Mouse (Mus musculus): ENCODE measurements around the gene Ing1. TPM values are rescaled to one million over a fixed set of nuclear protein-coding genes. Genes with fewer than 3 reads are reported as not detected.
"Not testable (repeated sequence)": the region's sequence is repeated elsewhere in the genome, so short reads cannot be mapped to it uniquely, and the experiment has no call there.

Gene Ing1
- total and polyA plus RNA-seq, 3 experiments = 9.6 to 26.9 (median 19.9) TPM

GRCm38 (mm10) chr8:11559511-11559910 lies 4.1 kb downstream of the Ing1 start:
- WGBS = 33% methylated on average over 3 of the region's 3 CpGs
- TF ChIP-seq POLR2A (IDR thresholded peaks at IDR 0.05; ENCODE audit: insufficient read depth, low read depth, low read length) (no peak), EP300 (IDR thresholded peaks at IDR 0.05; ENCODE audit: insufficient read depth, low read depth, low read length) (no peak), CTCF (IDR thresholded peaks at IDR 0.05) (no peak)
- H3K27ac ChIP-seq = no peak overlapping the region
- H3K36me3 ChIP-seq (ENCODE audit: control insufficient read depth, insufficient read depth, low read length) = no peaks in the 10 kb centered on the region
- peaks cover 6% of the 10 kb centered on the region for H3K79me2 ChIP-seq (replicated peaks; ENCODE audit: control insufficient read depth, insufficient read depth, low read length)
- DNase-seq = no peak
- no peaks in the 10 kb centered on the region for H3K27me3 ChIP-seq (ENCODE audit: control insufficient read depth, insufficient read depth, low read length)
- intact Hi-C loops (cut with DNase I) = loop anchor here (10.0 kb wide), 1 partner anchor 215 kb away; no protein-coding TSS in a partner anchor
- no peak overlapping the region for H3K4me3 ChIP-seq
- no peak overlapping the region for H3K9ac ChIP-seq (ENCODE audit: low read depth, low read length)
- H3K4me1 ChIP-seq (ENCODE audit: control insufficient read depth, insufficient read depth, low read length) = peaks cover 3% of the 10 kb centered on the region; the same call in 1 of the 2 replicates

DNA sequence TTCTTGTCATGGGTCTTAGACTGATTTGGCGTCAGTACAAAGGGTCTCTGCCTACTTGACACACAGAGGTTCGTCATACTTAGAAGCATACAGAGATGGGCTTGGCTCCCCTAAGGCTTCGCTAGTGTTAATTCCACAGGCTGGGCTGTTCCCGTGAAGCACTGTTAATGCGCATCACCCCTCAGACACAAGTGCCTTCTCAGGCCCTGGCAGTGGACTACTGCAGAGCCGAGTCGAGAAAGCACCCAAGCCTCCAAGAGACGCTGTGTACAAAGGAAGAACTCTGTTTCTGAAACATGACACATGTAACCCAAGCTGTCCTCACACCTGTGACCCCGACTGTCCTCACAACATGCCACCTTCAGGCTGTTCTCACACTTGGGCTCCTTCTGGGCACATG lies 4.8 kb downstream of the Ing1 start:
- no peak for DNase-seq
- TF ChIP-seq EP300 (IDR thresholded peaks at IDR 0.05; ENCODE audit: insufficient read depth, low read depth, low read length) = no peak
- TF ChIP-seq CTCF (IDR thresholded peaks at IDR 0.05) = no peak
- TF ChIP-seq POLR2A (IDR thresholded peaks at IDR 0.05; ENCODE audit: insufficient read depth, low read depth, low read length) = no peak

DNA sequence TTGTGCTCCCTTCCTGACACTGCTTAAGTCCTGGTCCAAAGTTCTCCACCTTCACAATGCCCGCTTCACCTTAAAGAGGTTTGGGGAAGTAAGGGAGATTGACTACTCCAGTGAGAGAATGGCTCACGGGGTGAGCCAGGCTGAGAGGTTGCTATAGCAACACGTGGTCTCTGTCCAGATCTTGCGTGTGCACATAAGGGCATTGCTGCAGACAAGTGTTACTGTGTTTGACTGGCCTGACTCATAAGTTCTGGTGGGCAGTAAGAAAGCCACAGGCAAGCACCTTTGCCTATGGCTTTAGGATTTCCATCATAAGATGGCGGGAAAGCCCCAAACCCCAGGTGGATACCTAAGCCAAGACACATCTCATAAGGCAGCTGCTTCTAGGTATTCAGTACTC lies 8.9 kb downstream of the Ing1 start:
- H3K36me3 ChIP-seq (ENCODE audit: control insufficient read depth, insufficient read depth, low read length) = no peaks in the 10 kb centered on the region
- intact Hi-C loops (cut with DNase I) = no loop called here
- H3K4me3 ChIP-seq = no peak overlapping the region

More for the DNA sequence above, 4.8 kb downstream of the Ing1 start:
- Histone ChIP-seq H3K36me3 (ENCODE audit: control insufficient read depth, insufficient read depth, low read length) (no peaks in the 10 kb centered on the region), H3K79me2 (replicated peaks; ENCODE audit: control insufficient read depth, insufficient read depth, low read length) (peaks cover 6% of the 10 kb centered on the region), H3K4me1 (ENCODE audit: control insufficient read depth, insufficient read depth, low read length) (no peaks in the 10 kb centered on the region; the same call in 1 of the 2 replicates), H3K9ac (ENCODE audit: low read depth, low read length) (no peak overlapping the region), H3K27ac (no peak overlapping the region), H3K27me3 (ENCODE audit: control insufficient read depth, insufficient read depth, low read length) (no peaks in the 10 kb centered on the region), H3K4me3 (no peak overlapping the region)
- intact Hi-C loops (cut with DNase I) = no loop called here
- WGBS = 78% methylated on average over 9 of the region's 9 CpGs

GRCm38 (mm10) chr8:11564721-11565120 lies 9.3 kb downstream of the Ing1 start:
- Histone ChIP-seq H3K4me1 (ENCODE audit: control insufficient read depth, insufficient read depth, low read length) (no peaks in the 10 kb centered on the region), H3K27ac (no peak overlapping the region), H3K9ac (ENCODE audit: low read depth, low read length) (no peak overlapping the region), H3K4me3 (no peak overlapping the region), H3K27me3 (ENCODE audit: control insufficient read depth, insufficient read depth, low read length) (no peaks in the 10 kb centered on the region), H3K79me2 (replicated peaks; ENCODE audit: control insufficient read depth, insufficient read depth, low read length) (peaks cover 6% of the 10 kb centered on the region), H3K36me3 (ENCODE audit: control insufficient read depth, insufficient read depth, low read length) (no peaks in the 10 kb centered on the region)
- no peak for DNase-seq
- WGBS = 82% methylated on average over 7 of the region's 7 CpGs
- TF ChIP-seq CTCF (IDR thresholded peaks at IDR 0.05) (no peak), EP300 (IDR thresholded peaks at IDR 0.05; ENCODE audit: insufficient read depth, low read depth, low read length) (no peak), POLR2A (IDR thresholded peaks at IDR 0.05; ENCODE audit: insufficient read depth, low read depth, low read length) (no peak)
- intact Hi-C loops (cut with DNase I) = loop anchor here (5.0 kb wide), 1 partner anchor 38 kb away; no protein-coding TSS in a partner anchor

More for the DNA sequence above, 8.9 kb downstream of the Ing1 start:
- TF ChIP-seq CTCF (IDR thresholded peaks at IDR 0.05) = no peak
- TF ChIP-seq POLR2A (IDR thresholded peaks at IDR 0.05; ENCODE audit: insufficient read depth, low read depth, low read length) = no peak
- no peak for TF ChIP-seq EP300 (IDR thresholded peaks at IDR 0.05; ENCODE audit: insufficient read depth, low read depth, low read length)
- H3K4me1 ChIP-seq (ENCODE audit: control insufficient read depth, insufficient read depth, low read length) = no peaks in the 10 kb centered on the region
- H3K79me2 ChIP-seq (replicated peaks; ENCODE audit: control insufficient read depth, insufficient read depth, low read length) = peaks cover 6% of the 10 kb centered on the region
- DNase-seq = no peak
- no peak overlapping the region for H3K9ac ChIP-seq (ENCODE audit: low read depth, low read length)
- H3K27ac ChIP-seq = no peak overlapping the region
- no peaks in the 10 kb centered on the region for H3K27me3 ChIP-seq (ENCODE audit: control insufficient read depth, insufficient read depth, low read length)
- 85% methylated on average over 5 of the region's 5 CpGs for WGBS

DNA sequence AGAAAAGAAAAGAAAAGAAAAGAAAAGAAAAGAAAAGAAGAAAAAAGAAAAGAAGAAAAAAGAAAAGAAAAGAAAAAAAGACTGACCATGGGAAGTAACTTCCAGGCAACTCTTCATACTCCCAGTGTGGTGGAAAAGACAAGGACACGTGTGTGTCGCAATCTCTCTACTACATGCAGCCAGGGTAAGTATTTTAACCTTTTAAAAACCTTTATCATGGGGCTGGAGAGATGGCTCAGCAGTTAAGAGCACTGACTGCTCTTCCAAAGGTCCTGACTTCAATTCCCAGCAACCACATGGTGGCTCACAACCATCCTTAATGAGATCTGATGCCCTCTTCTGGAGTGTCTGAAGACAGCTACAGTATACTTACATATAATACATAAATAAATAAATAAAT lies 12.8 kb downstream of the Ing1 start:
- WGBS = 90% methylated on average over 2 of the region's 2 CpGs
- DNase-seq; H3K36me3 ChIP-seq (ENCODE audit: control insufficient read depth, insufficient read depth, low read length); H3K4me3 ChIP-seq; H3K79me2 ChIP-seq (replicated peaks; ENCODE audit: control insufficient read depth, insufficient read depth, low read length); H3K9ac ChIP-seq (ENCODE audit: low read depth, low read length); H3K27me3 ChIP-seq (ENCODE audit: control insufficient read depth, insufficient read depth, low read length); H3K4me1 ChIP-seq (ENCODE audit: control insufficient read depth, insufficient read depth, low read length); H3K27ac ChIP-seq: not testable (repeated sequence)
- intact Hi-C loops (cut with DNase I) = loop anchor here (5.0 kb wide), 1 partner anchor 34 kb away; no protein-coding TSS in a partner anchor

DNA sequence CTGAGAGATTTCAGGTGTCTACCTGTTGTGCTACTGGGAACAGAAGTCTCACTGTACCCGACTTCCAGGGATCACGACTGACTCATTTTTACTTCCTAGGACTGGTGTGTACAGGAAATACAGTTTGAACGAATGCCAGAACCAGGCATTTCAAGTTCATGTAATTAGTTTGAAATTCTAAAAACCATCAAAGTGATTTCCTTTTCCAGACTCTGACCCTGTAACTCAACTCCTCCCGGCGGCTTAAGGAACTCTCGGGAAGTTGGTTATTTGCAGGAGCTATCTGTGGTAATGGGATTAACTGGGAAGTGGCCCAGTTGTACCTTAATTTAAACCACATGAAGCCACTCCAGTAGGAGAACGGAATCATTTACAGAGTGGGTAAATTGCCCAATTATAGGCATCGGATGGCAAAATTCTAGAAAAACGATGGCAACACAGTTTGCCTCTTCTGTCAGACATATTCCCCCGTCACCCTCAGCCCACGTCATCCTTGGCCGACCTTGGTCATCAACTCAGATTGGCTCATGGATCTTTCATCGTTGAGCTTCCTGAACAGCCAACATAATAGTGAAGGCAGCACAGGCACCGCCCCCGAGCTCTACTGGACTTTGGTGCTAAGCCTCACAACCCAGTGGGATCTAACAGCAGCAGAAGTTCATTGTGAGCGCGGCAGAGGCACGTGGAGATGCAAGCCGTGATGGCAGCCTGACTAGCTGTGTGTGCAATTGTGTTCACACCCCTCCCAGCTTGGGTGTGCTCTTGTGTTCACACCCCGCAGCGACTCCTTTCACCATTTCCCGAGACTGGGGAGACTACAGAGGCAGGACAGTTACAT lies 14.1 kb downstream of the Ing1 start:
- no peak for DNase-seq
- H3K79me2 ChIP-seq (replicated peaks; ENCODE audit: control insufficient read depth, insufficient read depth, low read length) = no peaks in the 10 kb centered on the region
- no peak overlapping the region for H3K4me3 ChIP-seq
- intact Hi-C loops (cut with DNase I) = loop anchor here (5.0 kb wide), 1 partner anchor 33 kb away; no protein-coding TSS in a partner anchor
- H3K36me3 ChIP-seq (ENCODE audit: control insufficient read depth, insufficient read depth, low read length) = no peaks in the 10 kb centered on the region
- 70% methylated on average over 22 of the region's 22 CpGs for WGBS
- no peaks in the 10 kb centered on the region for H3K27me3 ChIP-seq (ENCODE audit: control insufficient read depth, insufficient read depth, low read length)
- H3K9ac ChIP-seq (ENCODE audit: low read depth, low read length) = no peak overlapping the region
- H3K4me1 ChIP-seq (ENCODE audit: control insufficient read depth, insufficient read depth, low read length) = no peaks in the 10 kb centered on the region
- TF ChIP-seq EP300 (IDR thresholded peaks at IDR 0.05; ENCODE audit: insufficient read depth, low read depth, low read length) (no peak), CTCF (IDR thresholded peaks at IDR 0.05) (no peak)
- H3K27ac ChIP-seq = no peak overlapping the region

Data from heart, adult 2 months (tissue).